Mouse (Mus musculus) T-cell, adult 2 months (primary cell): ENCODE measurements at regions not wholly inside any gene's neighbourhood (a gene's known extent, or its start where the extent isn't known, plus 50 kb on each side); places are given as distances from the start of the nearest gene placed in this dataset.
"Not testable (repeated sequence)": the region's sequence is repeated elsewhere in the genome, so short reads cannot be mapped to it uniquely, and the experiment has no call there.

Source experiments
- DNase-seq: peaks from one replicate; pipeline ENCODE4 v3.0.0; 2022; ENCODE audit warnings: low spot score

GRCm38 (mm10) chr11:111961846-111962245 is 820.2 kb upstream of the Sox9 start:
- no peak for DNase-seq

- no peak for DNase-seq
Observed at GRCm38 (mm10) chr11:111964066-111964465, 818.0 kb upstream of the Sox9 start.

DNA sequence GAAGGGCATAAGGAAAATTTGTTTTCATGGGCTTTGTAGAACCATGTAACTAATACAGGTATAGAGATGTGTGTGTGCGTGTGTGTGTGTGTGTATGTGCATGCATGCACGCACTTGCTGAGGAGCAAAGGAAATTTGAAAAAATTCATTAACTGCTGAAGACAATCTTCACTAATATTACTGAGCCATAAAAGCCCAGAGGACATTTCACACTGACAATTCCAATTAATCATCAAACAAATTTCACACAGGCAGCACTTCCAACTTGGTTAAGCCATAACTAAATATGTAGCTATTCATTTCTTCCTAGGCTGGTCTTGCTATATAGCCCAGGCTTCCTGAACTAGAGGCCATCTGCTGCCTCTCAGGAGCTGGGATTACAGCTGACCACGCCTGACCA is 815.6 kb upstream of the Sox9 start:
- DNase-seq, result no peak

- no peak for DNase-seq
Observed at GRCm38 (mm10) chr11:111971001-111971400, 811.0 kb upstream of the Sox9 start.

DNA sequence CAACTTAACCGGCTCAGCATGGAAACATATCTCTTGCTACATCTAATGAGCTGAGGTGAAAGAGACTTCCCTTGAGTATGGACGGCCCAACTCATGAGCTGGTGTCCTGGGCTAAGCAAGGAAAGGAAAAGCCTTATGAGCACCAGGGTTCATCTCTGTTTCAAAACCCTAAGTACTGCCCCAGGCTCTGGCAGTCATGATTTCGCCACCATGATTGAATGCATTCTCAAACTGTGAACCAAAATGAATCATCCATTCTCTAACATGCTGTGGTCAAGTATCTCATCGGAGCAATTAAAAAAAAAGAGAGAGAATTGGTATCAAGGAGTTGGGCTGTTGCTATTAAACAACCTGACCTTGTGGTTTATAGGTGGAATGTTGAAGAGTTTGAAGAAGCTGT is 803.4 kb upstream of the Sox9 start:
- no peak for DNase-seq

DNA sequence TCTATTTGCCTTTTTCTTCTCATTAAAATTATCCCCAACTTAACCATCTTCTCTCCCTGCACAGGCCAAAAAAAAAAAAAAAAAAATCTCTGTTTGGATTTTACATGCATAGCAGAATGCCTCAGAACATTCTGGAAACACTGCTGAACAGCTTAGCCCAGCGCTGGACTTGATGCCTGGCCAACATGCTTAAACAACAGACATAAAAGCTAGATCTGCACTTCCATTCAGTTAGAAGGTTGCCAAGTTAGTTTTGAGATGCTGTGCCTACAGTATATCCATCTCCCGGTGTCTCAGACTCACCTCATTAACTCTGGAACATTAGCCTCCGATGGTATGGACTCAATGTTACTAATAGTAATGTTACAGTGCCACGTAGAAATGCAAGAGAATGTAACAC is 785.6 kb upstream of the Sox9 start:
- no peak for DNase-seq

DNA sequence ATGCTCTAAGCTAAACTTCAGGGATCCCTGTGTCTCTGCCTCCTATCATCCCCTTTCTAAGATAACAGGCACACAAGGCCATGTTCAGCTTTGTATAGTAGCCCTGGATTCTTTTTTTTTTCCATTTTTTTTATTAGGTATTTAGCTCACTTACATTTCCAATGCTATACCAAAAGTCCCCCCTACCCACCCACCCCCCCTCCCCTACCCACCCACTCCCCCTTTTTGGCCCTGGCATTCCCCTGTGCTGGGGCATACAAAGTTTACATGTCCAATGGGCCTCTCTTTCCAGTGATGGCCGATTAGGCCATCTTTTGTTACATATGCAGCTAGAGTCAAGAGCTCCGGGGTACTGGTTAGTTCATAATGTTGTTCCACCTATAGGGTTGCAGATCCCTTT is 771.2 kb upstream of the Sox9 start:
- DNase-seq, result not testable (repeated sequence)

- DNase-seq, result no peak
Observed at GRCm38 (mm10) chr11:112017906-112018305, 764.1 kb upstream of the Sox9 start.

GRCm38 (mm10) chr11:112028031-112028430 is 754.0 kb upstream of the Sox9 start:
- DNase-seq, result no peak

- DNase-seq, result no peak
Observed at GRCm38 (mm10) chr11:112038741-112039140, 743.3 kb upstream of the Sox9 start.

GRCm38 (mm10) chr11:112044455-112044854 is 737.6 kb upstream of the Sox9 start:
- no peak for DNase-seq

DNA sequence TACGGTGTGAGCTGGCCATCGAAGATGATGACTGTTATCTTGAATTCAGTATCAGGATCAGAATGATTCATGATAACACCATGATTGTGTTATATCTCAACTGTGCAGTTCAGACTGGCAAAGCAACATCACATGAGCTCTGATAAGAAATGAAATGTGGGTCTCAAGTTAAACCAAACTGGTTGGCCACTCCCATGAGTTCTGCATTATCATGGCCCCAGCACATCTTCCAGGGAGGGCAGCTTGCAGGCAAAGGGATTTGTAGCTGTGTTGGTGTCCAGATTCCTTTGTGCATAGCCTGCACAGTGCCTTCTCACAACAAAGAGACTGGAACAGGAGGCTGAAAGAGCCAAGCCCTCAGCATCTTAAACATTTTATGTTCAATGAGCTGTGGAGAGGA is 736.7 kb upstream of the Sox9 start:
- DNase-seq, result no peak

DNA sequence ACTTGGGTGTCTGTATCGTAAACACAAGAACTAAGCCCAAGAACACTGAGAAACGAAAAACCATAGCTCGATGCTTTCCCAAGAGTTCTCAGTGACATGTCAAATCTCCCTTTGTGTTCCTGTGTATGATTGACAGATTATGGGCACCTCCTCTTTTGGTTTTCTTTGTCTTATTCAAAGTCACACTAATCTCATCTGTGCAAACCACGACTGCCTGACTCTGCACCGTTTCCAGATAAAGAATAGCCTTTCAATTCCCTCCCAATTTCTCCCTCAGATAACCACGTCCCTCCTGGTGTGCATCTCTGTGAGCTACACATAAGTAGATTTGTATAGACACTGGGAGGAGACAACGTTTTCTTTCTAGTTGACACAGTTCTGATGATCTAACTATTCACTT is 731.7 kb upstream of the Sox9 start:
- no peak for DNase-seq

- no peak for DNase-seq
Observed at GRCm38 (mm10) chr11:112055591-112055990, 726.4 kb upstream of the Sox9 start.

GRCm38 (mm10) chr11:112067176-112067575 is 714.8 kb upstream of the Sox9 start:
- DNase-seq, result no peak

DNA sequence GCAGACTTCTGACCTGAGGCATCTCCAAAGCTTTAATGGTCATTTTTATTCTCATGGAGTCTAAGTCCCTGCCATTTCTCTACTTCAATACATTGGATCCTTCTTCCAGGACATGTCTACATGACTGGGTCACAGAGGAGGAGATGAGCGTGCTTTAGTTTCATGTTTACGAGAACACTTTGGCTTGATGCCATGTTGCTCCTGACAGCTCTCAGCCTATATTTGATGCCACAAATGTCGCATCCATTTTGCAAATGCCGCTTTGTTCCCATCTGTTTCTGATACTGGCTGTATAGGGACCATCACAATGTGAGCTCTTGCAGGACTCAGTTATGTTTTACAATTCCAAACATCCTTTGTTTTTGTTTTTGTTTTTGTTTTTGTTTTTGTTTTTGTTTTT is 713.2 kb upstream of the Sox9 start:
- no peak for DNase-seq

DNA sequence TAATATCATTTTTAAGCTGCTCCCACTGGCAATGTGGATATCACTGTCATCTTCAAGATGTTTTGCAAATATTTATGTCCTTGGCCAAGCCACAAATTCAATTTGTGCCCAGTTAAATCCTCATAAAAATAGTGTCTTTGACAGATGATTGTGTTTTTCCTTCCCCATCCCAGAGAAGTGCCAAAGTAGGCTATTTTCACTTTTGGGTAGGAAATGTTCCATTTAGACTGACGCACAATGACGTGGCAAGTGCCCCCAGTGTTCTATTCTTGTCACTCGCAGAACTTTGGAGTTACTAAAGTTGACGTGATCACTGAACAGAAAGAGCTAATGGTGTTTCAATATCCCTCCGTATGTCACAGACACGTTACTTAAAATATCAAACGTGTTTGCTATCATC is 710.5 kb upstream of the Sox9 start:
- no peak for DNase-seq

DNA sequence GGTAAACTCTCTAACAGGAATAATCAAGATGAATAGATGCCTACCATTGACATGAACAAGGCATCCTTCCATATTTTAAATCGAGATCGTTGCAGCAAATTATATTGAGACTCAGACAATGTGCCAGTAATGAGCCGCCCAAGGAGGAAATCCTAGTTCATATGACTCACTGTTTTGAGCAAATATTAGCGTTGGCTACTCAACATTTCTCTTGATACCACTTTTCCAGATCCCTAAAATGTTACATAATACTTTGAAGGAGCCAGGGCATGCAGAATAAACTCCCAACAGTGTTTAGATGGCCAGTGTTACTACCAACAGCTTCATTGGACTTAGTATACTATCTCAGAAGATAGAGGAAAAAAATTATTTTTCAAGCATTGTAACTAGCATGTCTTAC is 700.6 kb upstream of the Sox9 start:
- DNase-seq, result no peak

GRCm38 (mm10) chr11:112083019-112083418 is 699.0 kb upstream of the Sox9 start:
- DNase-seq, result no peak

- no peak for DNase-seq
Observed at GRCm38 (mm10) chr11:112092168-112092567, 689.9 kb upstream of the Sox9 start.

DNA sequence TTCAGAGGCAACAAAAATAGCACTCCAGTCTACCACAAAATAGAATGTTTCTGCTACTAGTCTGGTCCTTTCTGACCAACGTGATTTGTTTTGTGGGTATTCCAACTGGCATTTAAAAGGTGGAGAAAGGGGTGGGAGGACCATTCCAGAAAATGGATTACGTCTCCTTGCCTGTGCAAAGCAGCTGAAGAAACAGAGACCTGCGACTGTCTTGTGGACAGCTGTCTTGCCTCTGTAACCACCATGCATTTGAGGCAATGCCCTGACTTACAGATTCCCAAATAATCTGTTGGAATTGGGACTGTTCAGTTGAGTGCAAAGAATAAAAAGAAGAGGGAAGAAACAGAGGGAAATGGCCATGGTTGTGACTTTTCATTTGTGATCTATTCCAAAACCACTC is 687.0 kb upstream of the Sox9 start:
- no peak for DNase-seq

GRCm38 (mm10) chr11:112098161-112098560 is 683.9 kb upstream of the Sox9 start:
- no peak for DNase-seq

DNA sequence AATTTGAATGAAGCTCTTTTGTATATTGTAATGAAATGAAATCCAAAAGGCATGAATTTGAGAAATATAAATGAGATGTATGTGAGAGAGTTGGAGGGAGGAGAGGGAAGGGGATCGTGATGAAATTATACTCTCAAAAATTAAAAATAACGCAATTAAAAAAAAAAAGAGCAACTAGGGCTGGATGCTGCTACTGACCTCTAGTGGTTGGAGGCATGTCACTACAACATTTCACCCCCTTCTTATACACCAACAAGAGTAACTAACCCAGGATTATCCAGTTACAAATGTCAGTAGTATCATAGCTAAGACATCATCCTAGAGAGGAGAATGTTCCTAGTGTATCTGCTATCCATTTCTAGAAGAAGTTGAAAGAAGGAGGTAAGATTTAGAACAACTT is 678.8 kb upstream of the Sox9 start:
- no peak for DNase-seq

DNA sequence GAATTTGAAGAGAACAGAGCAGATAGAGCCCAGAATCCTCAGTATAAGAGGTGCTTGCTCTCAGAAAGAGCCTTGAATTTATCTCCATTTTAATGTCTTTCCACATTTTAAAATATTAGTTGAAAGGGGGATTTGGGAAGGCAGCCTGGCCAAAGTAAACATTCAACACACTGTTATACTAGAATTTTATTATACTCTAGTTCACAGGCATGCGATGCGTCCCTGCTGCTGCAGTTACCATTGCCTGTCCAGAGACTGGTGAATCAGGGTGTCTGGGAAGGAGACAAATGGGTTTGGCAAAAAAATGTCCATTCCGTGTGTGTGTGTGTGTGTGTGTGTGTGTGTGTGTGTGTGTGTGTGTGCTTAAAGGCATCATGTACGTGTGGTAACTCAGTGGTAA is 675.1 kb upstream of the Sox9 start:
- DNase-seq, result no peak

DNA sequence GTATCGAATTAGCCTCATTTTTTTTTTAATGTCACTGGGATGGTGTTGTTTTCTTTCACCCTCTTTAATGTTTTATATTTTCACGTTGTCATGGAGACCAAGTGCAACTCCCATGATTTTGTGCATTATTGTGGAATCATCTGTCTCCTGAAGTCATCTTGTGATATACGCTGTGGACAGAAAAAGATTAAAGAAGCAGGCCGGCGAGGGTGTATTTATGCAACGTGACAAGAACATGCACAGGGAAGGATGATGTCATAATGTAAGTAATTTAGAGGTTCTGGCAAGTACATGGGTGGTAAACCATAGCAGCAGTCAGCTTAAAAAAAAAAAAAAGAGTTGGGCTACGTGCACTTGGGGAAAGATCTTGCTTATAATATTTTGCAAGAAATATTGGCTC is 674.7 kb upstream of the Sox9 start:
- DNase-seq, result no peak
